Mouse (Mus musculus): Measurements from ENCODE around the gene Stk11. TPM values are rescaled to one million over a fixed set of nuclear protein-coding genes. Genes with fewer than 3 reads are reported as not detected.

Gene Stk11
- total and polyA plus RNA-seq, 3 experiments, result 47.4 to 94.9 (median 65.9) TPM

- dilution Hi-C loops (cut with MboI; ENCODE audit: extremely low pct_ligation_motif_present, extremely low pct_unique_long_range_greater_than_20kb, low sequenced_read_pairs), result no loop called here
- Histone ChIP-seq H3K4me2 (ENCODE audit: insufficient read depth, low read depth, poor library complexity, severe bottlenecking) (peak overlapping the region; percentile 83), H3K4me1 (ENCODE audit: control insufficient read depth in 1 of 2, insufficient read depth in 2 of 2) (peaks cover 21 to 52% of the 10 kb centered on the region in 2 experiments), H3K27ac (ENCODE audit: insufficient read depth, low read depth) (no peak overlapping the region), H3K79me2 (replicated peaks; ENCODE audit: control insufficient read depth, extremely low read depth, insufficient read depth, poor library complexity, severe bottlenecking) (peaks cover 77% of the 10 kb centered on the region), H3K9ac (ENCODE audit: insufficient read depth, low read depth) (no peak overlapping the region), H3K27me3 (replicated peaks) (no peaks in the 10 kb centered on the region), H3K9me3 (replicated peaks; ENCODE audit: low read length) (no peaks in the 10 kb centered on the region), H3K4me3 (replicated peaks in 1 of 3; ENCODE audit: low read depth in 2 of 3, low read length in 2 of 3, poor library complexity in 1 of 3) (no peak overlapping the region), H3K36me3 (replicated peaks in 1 of 2; ENCODE audit: control insufficient read depth in 1 of 2, insufficient read depth in 1 of 2, low read length in 1 of 2) (peaks cover 41 to 58% of the 10 kb centered on the region in 2 experiments)
- no peak for DNase-seq (ENCODE audit: extremely low read depth)
- in situ Hi-C loops (cut with MboI; ENCODE audit: low pct_ligation_motif_present, low pct_unique_long_range_greater_than_20kb, low sequenced_read_pairs), result no loop called here
- no peak for TF ChIP-seq ELF1 (IDR thresholded peaks at IDR 0.05; ENCODE audit: low read depth, low read length)
- no peak for TF ChIP-seq RAD21 (IDR thresholded peaks at IDR 0.05; ENCODE audit: low read depth, low read length)
Measured at GRCm38 (mm10) chr10:80118552-80118951, 2.9 kb downstream of the Stk11 start.

- no peak for DNase-seq (ENCODE audit: extremely low read depth)
- in situ Hi-C loops (cut with MboI; ENCODE audit: low pct_ligation_motif_present, low pct_unique_long_range_greater_than_20kb, low sequenced_read_pairs), result no loop called here
- Histone ChIP-seq H3K36me3 (replicated peaks in 1 of 2; ENCODE audit: control insufficient read depth in 1 of 2, insufficient read depth in 1 of 2, low read length in 1 of 2) (peaks cover 56 to 74% of the 10 kb centered on the region in 2 experiments), H3K4me1 (ENCODE audit: control insufficient read depth in 1 of 2, insufficient read depth in 2 of 2) (peaks cover 19 to 44% of the 10 kb centered on the region in 2 experiments), H3K9me3 (replicated peaks; ENCODE audit: low read length) (no peaks in the 10 kb centered on the region), H3K27me3 (replicated peaks) (no peaks in the 10 kb centered on the region), H3K4me3 (replicated peaks in 1 of 3; ENCODE audit: low read depth in 2 of 3, low read length in 2 of 3, poor library complexity in 1 of 3) (no peak overlapping the region), H3K9ac (ENCODE audit: insufficient read depth, low read depth) (no peak overlapping the region), H3K79me2 (replicated peaks; ENCODE audit: control insufficient read depth, extremely low read depth, insufficient read depth, poor library complexity, severe bottlenecking) (peaks cover 89% of the 10 kb centered on the region), H3K27ac (ENCODE audit: insufficient read depth, low read depth) (no peak overlapping the region), H3K4me2 (ENCODE audit: insufficient read depth, low read depth, poor library complexity, severe bottlenecking) (no peak overlapping the region)
- dilution Hi-C loops (cut with MboI; ENCODE audit: extremely low pct_ligation_motif_present, extremely low pct_unique_long_range_greater_than_20kb, low sequenced_read_pairs), result no loop called here
- TF ChIP-seq EP300 (IDR thresholded peaks at IDR 0.05; ENCODE audit: low read length) (no peak), TBP (conservative IDR thresholded peaks at IDR 0.05; ENCODE audit: low read depth, low read length) (no peak), GABPA (IDR thresholded peaks at IDR 0.05; ENCODE audit: insufficient replicate concordance, low read depth, low read length) (no peak), SMC3 (IDR thresholded peaks at IDR 0.05; ENCODE audit: low read depth, low read length) (no peak), POLR2AphosphoS2 (IDR thresholded peaks at IDR 0.05; ENCODE audit: low read depth, low read length) (no peak), KAT2A (IDR thresholded peaks at IDR 0.05; ENCODE audit: insufficient replicate concordance, low read length) (no peak), ZC3H11A (IDR thresholded peaks at IDR 0.05; ENCODE audit: low read depth, low read length) (no peak), ZNF384 (IDR thresholded peaks at IDR 0.05; ENCODE audit: low read depth, low read length) (no peak), CHD1 (IDR thresholded peaks at IDR 0.05; ENCODE audit: low read depth, low read length) (no peak), TCF12 (IDR thresholded peaks at IDR 0.05; ENCODE audit: low read depth, low read length) (no peak), MAFK (IDR thresholded peaks at IDR 0.05; ENCODE audit: insufficient replicate concordance, low read length) (no peak), UBTF (IDR thresholded peaks at IDR 0.05; ENCODE audit: low read depth, low read length) (no peak), USF2 (conservative IDR thresholded peaks at IDR 0.05; ENCODE audit: low read depth, low read length) (no peak)
Measured at GRCm38 (mm10) chr10:80120146-80120545, 4.5 kb downstream of the Stk11 start.

Data from CH12.LX (cell line).